Mouse (Mus musculus) myocyte (in vitro differentiated cells): ENCODE data around the gene Mindy4.

Experiments
- E2F4 ChIP-seq: IDR thresholded peaks from one replicate; pipeline ENCODE4 v1.6.1; 2011; ENCODE audit warnings: mild to moderate bottlenecking, control low read depth, moderate library complexity; ENCODE audit not compliant: insufficient read depth
- MYOD1 ChIP-seq, 3 experiments: IDR thresholded peaks; one replicate each; pipeline ENCODE4 v1.6.1; 2011; ENCODE audit warnings: control low read depth in 2 of 3, low read depth in 2 of 3, mild to moderate bottlenecking in 2 of 3, moderate library complexity in 1 of 3; ENCODE audit not compliant: insufficient read length in 2 of 3, control insufficient read depth in 1 of 3
- MYOG ChIP-seq, 3 experiments: IDR thresholded peaks; one replicate each; pipeline ENCODE4 v1.6.1; 2011; ENCODE audit warnings: control low read depth in 2 of 3, low read depth in 2 of 3, mild to moderate bottlenecking in 2 of 3; ENCODE audit not compliant: insufficient read length in 2 of 3, control insufficient read depth in 1 of 3, insufficient read depth in 1 of 3
- POLR2A ChIP-seq: IDR thresholded peaks from one replicate; pipeline ENCODE4 v1.6.1; 2011; ENCODE audit warnings: low read depth, mild to moderate bottlenecking, control low read depth, moderate library complexity; ENCODE audit not compliant: insufficient read length
- POLR2AphosphoS2 ChIP-seq: IDR thresholded peaks from one replicate; pipeline ENCODE4 v1.6.1; 2011; ENCODE audit warnings: low read depth, control low read depth; ENCODE audit not compliant: insufficient read length
- REST ChIP-seq: IDR thresholded peaks from one replicate; pipeline ENCODE4 v1.6.1; 2011; ENCODE audit warnings: mild to moderate bottlenecking, control low read depth, moderate library complexity; ENCODE audit not compliant: insufficient read depth, insufficient read length
- TCF3 ChIP-seq: IDR thresholded peaks from one replicate; pipeline ENCODE4 v1.6.1; 2011; ENCODE audit warnings: low read depth, control low read depth; ENCODE audit not compliant: insufficient read length

- no peak for TF ChIP-seq POLR2A
- no peak for TF ChIP-seq TCF3
- TF ChIP-seq MYOG (IDR thresholded peaks at IDR 0.05; ENCODE audit: control insufficient read depth in 1 of 3, insufficient read depth in 1 of 3, insufficient read length in 2 of 3, low read depth in 2 of 3), result no peak
- TF ChIP-seq POLR2AphosphoS2, result no peak
- no peak for TF ChIP-seq E2F4
- TF ChIP-seq MYOD1 (IDR thresholded peaks at IDR 0.05; ENCODE audit: control insufficient read depth in 1 of 3, insufficient read length in 2 of 3, low read depth in 2 of 3), result no peak
- no peak for TF ChIP-seq REST
Observed at GRCm38 (mm10) chr6:55324785-55325184, 121.6 kb downstream of the Mindy4 start.
